Mouse (Mus musculus): ENCODE data around the gene Gm49354.
A peak's percentile ranks its signal among the peaks of the same experiment; 100 is the strongest.
"Not testable (repeated sequence)": the region's sequence is repeated elsewhere in the genome, so short reads cannot be mapped to it uniquely, and the experiment has no call there.

Gm49354 gene

DNA sequence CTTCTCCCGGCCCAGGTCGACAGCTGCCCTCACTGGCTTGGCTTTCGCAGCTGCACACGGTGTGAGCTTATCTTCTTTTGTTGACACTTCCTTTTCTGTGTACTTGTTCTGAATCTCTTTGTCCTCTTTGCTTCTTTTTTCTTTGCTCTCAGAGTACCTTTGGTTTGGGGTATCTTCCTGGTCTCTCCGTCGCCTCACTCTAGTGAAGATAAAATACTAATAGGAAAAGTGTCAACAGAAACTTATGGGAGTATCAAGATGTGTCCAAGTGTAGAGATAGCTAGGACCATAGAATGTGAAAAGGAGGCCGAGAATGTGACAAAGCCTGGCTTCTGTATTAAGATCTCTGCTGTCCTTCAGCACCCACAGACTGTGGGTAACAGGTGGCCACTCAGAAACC, at the start of gene Gm49354:
TSS of gene Gm49354 (minus strand) at position 101 of the 400 bp plus-strand sequence.
- no peak for DNase-seq

DNA sequence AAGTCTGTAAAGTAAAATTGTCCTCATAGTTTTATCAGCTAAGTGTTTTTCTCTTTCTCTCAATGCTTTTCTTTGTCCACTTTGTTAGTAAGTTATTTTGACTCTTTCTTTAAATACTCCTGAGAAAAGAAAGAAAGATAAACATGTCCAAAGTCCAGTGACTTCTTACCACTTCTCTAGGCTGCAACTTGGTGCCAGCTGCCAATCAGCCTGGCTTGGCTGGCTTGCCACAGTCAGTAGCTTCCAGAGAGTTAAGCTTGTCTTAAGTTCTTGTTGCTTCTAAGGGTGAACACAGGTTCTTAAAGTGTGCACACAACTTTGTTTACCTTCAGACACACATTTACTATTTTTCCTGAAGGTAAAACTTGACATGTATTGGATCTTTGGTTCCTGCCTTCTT, 43.9 kb upstream of the Gm49354 start:
- no peak for DNase-seq

GRCm38 (mm10) chr13:59822507-59823462, 40.7 kb upstream of the Gm49354 start, which contains the start of gene Tut7:
Tut7 (minus strand) TSS chr13:59823147.
- DNase-seq = peak; percentile 90 to 93

DNA sequence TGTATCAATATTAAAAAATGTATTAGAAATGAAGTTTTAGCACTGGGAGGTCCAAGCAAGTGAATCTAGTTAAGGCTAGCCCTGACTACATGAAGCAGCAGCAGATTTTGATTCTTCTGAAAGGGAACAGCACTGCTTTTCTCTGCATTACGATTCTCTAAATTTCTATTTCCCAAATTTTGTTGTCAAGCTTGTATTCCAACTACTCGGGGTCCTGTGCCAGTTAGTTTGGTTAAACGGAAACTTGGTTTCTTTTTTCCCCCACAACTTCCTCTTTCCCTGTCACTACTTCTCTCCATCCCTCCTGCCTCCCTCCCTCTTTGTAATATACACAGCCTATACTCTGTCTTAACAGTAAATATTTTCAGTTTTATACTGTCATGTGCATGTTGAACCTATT, 38.8 kb upstream of the Gm49354 start:
- DNase-seq = no peak

DNA sequence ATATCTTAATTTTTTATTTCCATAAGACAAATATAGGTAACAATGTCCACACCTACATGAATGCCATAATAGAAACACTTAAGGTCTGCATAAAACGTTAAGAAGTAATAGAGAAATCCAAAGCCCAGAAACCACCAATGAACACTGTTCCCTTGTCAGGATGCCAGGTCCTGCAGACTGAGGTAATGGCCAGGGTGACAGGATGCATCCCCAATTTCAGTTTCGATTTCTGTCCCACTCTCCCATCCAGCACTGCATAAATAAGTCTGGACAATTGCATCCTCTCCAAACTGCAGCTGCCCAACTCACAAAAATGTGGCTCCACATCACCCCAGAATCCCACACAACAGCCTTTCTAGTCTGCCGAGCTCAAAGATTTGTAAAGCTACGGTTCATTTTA, 38.1 kb upstream of the Gm49354 start:
- DNase-seq = no peak

- no peak for DNase-seq
Observed at GRCm38 (mm10) chr13:59817352-59817751, 35.3 kb upstream of the Gm49354 start.

DNA sequence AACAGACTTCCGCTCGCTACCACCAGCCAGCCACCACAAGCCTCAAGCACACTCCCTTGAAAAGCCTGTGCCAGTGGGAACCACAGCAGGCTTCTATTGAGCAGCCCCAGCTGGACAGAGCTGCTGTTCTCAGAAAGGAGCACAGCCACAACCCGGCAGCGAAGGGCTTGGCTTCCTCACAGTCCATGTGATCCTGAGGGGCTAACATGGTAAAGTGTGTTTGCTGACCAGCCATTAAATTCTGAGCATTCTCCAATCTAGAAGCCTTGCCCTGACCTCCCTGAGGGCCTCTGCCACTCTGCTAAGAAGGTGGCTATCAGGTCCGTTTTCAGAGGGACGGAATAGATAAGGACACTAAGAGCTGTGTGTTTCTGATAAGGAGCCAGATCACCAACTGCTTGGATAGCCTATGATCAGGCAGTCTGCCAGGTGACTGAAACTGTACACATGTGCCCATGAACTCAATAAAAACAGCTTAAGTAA, 32.1 kb upstream of the Gm49354 start:
- no peak for DNase-seq

DNA sequence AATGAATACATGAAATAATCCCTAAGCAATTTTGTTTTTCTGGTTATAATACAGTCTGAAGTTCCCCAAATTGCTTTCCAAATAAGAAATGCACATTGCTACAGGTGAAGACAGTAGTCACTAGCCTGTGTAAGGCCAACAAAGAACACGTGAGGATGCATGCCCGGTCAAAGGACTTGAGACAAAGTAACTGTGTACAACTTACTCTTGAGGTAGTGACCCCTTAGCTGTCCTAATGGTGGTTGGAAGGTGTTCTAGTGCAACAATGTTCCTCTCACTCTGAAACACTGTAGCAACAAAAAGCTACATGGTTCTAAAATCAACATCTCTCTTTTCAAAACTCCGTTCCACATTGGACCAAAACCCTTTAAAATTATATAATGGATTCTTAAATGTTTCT, 29.5 kb upstream of the Gm49354 start:
- no peak for DNase-seq

GRCm38 (mm10) chr13:59801000-59801399, 19.0 kb upstream of the Gm49354 start:
- DNase-seq = no peak

DNA sequence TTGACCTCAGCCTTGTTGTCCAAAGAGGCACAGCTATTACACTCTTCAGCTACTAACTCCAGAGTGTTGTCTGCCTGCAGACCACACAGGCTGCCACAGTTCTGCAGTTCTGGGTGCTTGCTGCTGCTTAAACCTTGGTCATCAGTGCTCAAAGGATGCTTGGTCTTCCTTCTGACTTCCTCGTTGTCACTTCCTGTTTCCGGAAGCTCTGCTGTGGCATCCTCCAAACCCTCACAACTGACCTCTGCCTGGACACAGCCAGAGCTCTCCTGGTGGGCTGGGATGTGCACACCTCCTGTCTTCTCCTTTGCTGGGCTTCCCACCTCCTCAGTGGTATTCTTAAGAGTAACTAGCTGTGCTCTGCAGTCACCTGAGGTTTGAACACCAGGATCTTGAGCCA, 18.0 kb upstream of the Gm49354 start:
- DNase-seq = no peak

- no peak for DNase-seq
Observed at GRCm38 (mm10) chr13:59798306-59798705, 16.3 kb upstream of the Gm49354 start.

DNA sequence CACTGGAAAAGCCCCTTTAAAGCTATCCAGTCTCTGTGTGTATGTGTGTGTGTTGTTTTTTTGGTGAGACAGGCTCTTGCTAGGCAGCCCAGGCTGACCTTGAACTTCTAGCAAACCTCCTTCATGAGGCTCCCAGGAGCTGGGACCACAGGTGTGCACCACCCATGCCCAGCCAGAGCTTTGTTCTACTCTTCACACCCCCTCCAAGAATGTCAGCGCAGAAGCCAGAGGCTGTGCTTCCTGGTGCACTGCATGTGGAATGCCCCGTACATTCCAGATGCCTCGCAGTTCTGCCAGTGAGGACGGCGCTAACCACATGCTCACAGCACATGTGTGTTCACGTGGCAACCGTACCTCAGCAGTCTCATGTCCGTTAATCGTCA, 14.4 kb upstream of the Gm49354 start:
- no peak for DNase-seq

- no peak for DNase-seq
Observed at GRCm38 (mm10) chr13:59795807-59796465, 13.9 kb upstream of the Gm49354 start.

- DNase-seq = peak; percentile 20 to 51
Observed at GRCm38 (mm10) chr13:59794786-59795185, 12.7 kb upstream of the Gm49354 start.

DNA sequence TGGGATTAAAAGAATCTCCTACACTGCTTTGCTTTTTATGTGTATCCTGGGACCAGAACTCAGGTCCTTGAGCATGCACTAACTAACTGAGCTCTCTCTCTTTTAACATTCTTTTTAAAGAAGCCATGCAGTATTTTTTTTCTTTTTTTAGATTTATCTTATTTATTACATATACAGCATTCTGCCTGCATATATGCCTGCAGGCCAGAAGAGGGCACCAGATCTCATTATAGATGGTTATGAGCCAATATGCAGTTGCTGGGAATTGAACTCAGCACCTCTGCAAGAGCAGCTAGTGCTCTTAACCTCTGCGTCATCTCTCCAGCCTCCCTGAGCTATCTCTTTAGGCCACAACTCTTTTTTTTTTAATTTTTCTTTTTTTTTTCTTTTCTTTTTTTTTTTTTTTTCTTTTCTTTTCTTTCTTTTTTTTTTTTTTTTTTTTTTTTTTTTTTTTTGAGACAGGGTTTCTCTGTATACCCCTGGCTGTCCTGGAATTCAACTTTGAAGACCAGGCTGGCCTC, 2.2 kb downstream of the Gm49354 start:
- not testable (repeated sequence) for DNase-seq

- DNase-seq = no peak
Observed at GRCm38 (mm10) chr13:59779213-59779612, 2.8 kb downstream of the Gm49354 start.

GRCm38 (mm10) chr13:59775168-59775567, 6.9 kb downstream of the Gm49354 start:
- no peak for DNase-seq

GRCm38 (mm10) chr13:59771257-59771656, 10.8 kb downstream of the Gm49354 start:
- DNase-seq = peak; percentile 38 to 43

- DNase-seq = peak in 1 of 2 experiments; percentile 21
Observed at GRCm38 (mm10) chr13:59770847-59771246, 11.2 kb downstream of the Gm49354 start.

GRCm38 (mm10) chr13:59770164-59770562, 11.9 kb downstream of the Gm49354 start:
- DNase-seq = peak; percentile 73 to 80

GRCm38 (mm10) chr13:59769296-59770163, 12.5 kb downstream of the Gm49354 start, which contains the start of gene Isca1:
Isca1 (minus strand) TSS chr13:59769810.
- DNase-seq = peak; percentile 99

- DNase-seq = no peak
Observed at GRCm38 (mm10) chr13:59768531-59768930, 13.5 kb downstream of the Gm49354 start.

All from cerebellum, postnatal 36 days (tissue).